Mouse (Mus musculus): ENCODE results near the gene Egflam.

The Egflam gene

DNA sequence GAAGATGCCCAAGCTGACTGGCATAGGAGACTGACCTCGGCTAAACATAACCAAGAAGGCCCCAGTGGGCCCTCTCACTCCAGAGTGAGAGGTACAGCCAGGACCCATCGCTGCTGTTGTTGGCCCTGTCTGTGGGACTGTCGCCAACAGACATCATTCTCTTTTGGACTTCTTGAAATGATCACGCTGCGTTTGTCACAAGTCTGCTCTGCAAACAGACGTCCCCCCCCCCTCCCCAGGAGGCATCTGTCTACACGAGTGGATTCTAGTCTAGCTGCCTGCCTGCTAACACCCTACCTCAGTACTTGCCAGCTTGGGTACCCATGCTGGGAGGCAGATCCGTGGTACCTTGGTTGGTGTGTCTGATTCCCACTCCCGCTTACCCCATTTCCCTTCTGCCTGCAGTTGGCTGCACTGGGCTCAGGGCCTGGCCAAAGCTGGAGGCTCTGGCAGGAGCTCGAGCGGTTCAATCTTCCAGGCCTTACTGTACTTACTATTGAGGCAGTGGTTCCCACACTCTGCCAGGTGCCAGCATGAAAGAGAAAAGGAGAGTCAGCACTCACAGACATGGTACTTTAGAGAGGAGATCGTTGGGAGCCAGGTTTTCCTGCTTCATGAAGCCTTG is 173.9 kb downstream of the Egflam start:
- in situ Hi-C loops (cut with MboI; ENCODE audit: unreplicated experiment in 2 of 2), result loop anchor here (5.0 kb wide), 2 partner anchors 307 to 317 kb away; no protein-coding TSS in a partner anchor

GRCm38 (mm10) chr15:7222809-7223208 is 175.4 kb downstream of the Egflam start:
- in situ Hi-C loops (cut with MboI; ENCODE audit: unreplicated experiment in 2 of 2), result loop anchor here (5.0 kb wide), 2 partner anchors 306 to 316 kb away; no protein-coding TSS in a partner anchor

DNA sequence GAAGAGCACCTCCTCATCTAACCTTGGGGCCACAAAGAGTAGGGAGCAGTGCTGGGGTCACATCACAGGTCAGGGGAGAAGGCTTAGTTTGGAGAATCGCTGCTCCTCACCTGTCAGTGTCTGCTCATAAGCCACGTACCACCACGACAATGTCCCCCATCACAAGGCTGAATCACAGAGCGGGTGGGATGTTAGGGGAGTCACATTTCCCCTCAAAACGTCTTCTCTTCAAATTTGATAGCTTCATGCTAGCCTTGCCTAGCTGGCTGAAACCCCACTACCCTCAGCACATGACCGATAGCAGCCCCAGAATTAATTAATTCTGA is 181.0 kb downstream of the Egflam start:
- in situ Hi-C loops (cut with MboI; ENCODE audit: unreplicated experiment in 2 of 2), result loop anchor here (5.0 to 10.0 kb wide), 2 partner anchors 75 to 512 kb away; partner anchors contain the start of gene Rictor (in 1 of the 2)

DNA sequence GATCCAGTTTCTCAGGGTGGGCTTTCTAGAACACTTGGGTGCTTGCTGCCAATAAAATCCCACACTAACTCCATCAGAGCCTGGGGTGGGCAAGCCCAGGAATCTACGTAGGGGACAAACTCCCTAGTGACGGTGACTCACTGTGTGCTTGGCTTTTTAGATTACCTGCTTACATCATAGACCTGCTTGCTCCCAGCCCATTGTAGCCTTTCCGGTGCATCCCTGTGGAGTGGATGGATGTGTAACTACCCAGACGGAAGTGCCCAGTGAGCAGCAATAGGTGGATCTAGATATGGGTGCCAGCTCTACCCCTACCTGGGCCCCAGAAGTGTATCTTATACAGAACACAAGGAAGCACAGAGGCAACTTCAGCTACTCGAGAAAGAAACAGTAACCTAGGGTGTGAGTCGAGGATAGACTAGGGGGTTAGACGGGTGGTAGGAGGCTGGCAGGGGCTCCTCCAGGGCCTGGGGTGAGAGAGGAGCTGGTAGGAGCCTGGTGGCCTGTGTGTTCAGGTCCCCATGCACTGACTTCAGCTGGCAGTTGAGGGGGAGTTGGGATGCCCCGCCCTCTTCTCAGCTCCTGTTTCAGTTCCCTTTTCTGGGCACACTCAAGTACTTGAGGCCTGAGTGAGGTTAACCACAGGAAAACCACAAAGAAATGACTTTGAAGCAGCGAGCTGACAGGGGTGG is 181.5 kb downstream of the Egflam start:
- in situ Hi-C loops (cut with MboI; ENCODE audit: unreplicated experiment in 2 of 2), result loop anchor here (5.0 to 10.0 kb wide), 2 partner anchors 74 to 512 kb away; partner anchors contain the start of gene Rictor (in 1 of the 2)

GRCm38 (mm10) chr15:7215845-7216244 is 182.3 kb downstream of the Egflam start:
- in situ Hi-C loops (cut with MboI; ENCODE audit: unreplicated experiment in 2 of 2), result loop anchor here (5.0 to 10.0 kb wide), 2 partner anchors 74 to 511 kb away; partner anchors contain the start of gene Rictor (in 1 of the 2)

GRCm38 (mm10) chr15:7213683-7214082 is 184.5 kb downstream of the Egflam start:
- in situ Hi-C loops (cut with MboI; ENCODE audit: unreplicated experiment in 2 of 2), result loop anchor here in 1 of 2 experiments (10.0 kb wide), 1 partner anchor 509 kb away; the partner anchor contains the start of gene Rictor

DNA sequence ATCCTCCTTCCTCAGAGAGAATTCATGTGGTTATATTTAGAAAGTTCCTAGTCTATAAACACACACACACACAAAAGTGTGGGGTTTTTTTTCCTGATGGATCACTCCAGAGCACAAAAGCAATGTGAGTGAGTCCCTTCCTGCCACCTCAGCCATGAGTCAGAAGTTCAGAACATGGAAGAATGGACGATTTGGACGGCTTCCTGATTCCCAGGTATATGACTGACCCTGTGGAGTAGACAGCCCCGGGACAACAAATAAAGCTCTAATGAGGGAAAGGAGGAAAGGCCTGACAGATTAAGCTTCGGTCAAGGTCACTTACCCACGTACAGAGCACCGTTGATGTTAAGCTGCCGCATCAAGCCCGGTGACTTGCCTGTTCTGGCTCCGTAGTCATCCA is 190.0 kb downstream of the Egflam start:
- in situ Hi-C loops (cut with MboI; ENCODE audit: unreplicated experiment in 2 of 2), result no loop called here

- in situ Hi-C loops (cut with MboI; ENCODE audit: unreplicated experiment in 2 of 2), result no loop called here
Measured at GRCm38 (mm10) chr15:7207292-7207691, 190.9 kb downstream of the Egflam start.

DNA sequence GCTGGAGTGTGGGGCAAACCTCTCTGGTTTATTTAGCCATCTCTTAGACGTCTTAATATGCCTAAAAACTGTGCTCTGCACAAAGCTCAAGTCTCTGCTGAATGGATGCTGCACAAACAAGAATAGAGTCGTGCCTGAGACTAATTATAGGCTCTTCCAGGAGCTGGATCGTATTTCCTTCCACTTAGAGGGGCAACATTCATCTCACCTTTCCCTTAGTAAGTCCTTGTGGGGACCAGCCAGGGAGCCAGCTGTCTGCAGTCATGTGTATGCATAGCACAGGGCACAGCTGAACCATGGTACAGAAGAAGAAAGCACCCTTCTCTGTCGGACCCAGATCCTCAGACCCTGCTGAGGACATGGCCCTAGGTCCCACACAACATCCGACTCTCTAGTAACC is 192.1 kb downstream of the Egflam start:
- in situ Hi-C loops (cut with MboI; ENCODE audit: unreplicated experiment in 2 of 2), result no loop called here

DNA sequence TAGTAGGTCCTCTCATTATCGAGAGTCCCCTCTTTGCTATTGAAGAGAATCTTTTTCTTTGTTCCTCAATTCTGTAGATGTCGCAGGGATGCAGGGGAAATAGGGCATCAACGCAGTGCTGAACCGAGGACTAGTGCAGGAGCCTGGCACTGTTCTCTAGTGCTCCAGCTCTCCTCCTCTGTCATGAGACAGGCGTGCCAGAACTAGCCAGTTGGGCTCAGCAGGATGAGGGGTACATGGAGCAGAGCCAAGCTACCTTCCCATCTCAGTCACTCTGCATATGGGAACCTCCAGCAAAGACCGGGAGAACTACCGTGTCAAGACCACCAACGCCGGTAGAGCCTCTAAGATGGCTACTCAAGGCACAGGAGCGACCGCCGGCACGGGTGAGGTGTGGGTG is 193.3 kb downstream of the Egflam start:
- in situ Hi-C loops (cut with MboI; ENCODE audit: unreplicated experiment in 2 of 2), result no loop called here

- in situ Hi-C loops (cut with MboI; ENCODE audit: unreplicated experiment in 2 of 2), result no loop called here
Measured at GRCm38 (mm10) chr15:7203606-7204330, 194.4 kb downstream of the Egflam start.

DNA sequence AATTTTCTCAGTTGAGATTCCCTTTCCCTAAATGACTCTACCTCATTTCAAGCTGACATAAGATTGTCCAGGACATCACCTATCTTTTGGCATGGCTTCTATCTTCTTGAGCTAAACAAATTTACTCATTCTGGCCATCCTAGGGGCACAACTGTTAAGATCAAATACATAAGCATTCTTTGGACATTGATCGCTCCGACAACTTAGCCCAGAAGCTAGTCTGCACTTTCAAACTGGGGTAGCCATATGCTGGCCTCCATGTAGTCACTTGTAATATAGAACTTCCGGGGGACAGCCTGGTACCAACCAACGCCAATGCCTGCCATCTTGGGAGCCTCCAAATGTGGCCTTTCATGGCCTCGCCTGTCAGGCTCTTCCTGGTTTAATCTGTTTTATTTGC is 195.2 kb downstream of the Egflam start:
- in situ Hi-C loops (cut with MboI; ENCODE audit: unreplicated experiment in 2 of 2), result no loop called here

GRCm38 (mm10) chr15:7201421-7202380 is 196.5 kb downstream of the Egflam start:
- in situ Hi-C loops (cut with MboI; ENCODE audit: unreplicated experiment in 2 of 2), result no loop called here

GRCm38 (mm10) chr15:7200286-7200685 is 197.9 kb downstream of the Egflam start:
- in situ Hi-C loops (cut with MboI; ENCODE audit: unreplicated experiment in 2 of 2), result no loop called here

GRCm38 (mm10) chr15:7198816-7199215 is 199.4 kb downstream of the Egflam start:
- in situ Hi-C loops (cut with MboI; ENCODE audit: unreplicated experiment in 2 of 2), result no loop called here

DNA sequence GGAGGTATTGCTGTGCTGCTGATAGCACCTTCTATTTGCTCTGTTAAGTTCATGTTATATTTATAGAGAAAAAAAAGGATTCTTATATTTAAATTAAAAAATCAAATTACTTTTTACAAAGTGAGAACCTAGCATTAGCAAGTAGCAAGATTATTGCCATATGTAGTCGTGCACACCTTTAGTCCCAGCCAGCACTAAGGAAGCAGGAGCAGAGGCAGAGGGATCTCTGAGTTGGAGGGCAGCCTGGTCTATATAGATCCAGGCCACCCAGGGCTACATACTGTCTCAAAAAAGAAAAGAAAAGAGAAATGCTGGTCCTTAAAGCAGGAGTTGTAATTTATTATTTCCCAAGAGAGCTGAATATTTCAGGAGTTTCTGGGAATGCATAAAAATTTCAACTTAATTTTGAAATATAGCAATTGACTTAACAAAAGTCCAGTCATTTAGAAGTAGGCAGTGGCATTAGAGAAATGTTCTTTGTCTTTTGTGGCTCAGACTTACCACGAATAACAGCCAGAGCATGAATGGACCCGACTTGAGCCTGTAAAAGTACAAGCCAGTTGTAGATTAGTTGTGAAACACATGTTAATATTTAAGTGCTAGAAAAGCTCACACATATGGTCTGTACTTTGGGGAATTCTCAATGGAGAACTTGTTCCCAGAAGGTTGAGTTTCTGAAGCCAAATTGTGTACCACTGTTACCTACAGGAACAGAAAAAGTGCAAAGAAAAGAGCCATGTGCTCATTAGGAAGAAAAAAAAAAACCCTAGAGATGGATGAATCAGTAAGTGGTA is 200.3 kb downstream of the Egflam start:
- in situ Hi-C loops (cut with MboI; ENCODE audit: unreplicated experiment in 2 of 2), result no loop called here

GRCm38 (mm10) chr15:7194748-7195221 is 203.4 kb downstream of the Egflam start:
- in situ Hi-C loops (cut with MboI; ENCODE audit: unreplicated experiment in 2 of 2), result no loop called here

GRCm38 (mm10) chr15:7194147-7194720 is 204.0 kb downstream of the Egflam start:
- in situ Hi-C loops (cut with MboI; ENCODE audit: unreplicated experiment in 2 of 2), result no loop called here

DNA sequence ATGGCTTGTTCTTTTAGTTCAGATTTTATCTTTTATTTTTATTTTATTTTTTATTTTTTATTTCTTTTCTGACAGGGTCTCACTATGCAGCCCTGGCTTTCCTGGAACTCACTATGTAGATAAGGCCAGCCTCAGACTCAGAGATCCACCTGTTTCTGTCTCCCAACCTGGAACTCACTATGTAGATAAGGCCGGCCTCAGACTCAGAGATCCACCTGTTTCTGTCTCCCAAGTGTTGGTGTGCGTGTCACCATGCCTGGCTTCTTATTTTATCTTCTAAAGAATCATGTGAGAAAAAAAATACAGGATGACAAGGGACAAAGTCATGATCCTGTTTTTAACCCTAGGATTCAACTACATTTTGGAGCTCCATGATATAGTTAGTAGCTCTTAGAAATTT is 205.6 kb downstream of the Egflam start:
- in situ Hi-C loops (cut with MboI; ENCODE audit: unreplicated experiment in 2 of 2), result no loop called here

Data from v-Abl transformed pro-B cells (cell line).